Mouse (Mus musculus): ENCODE measurements around the gene Prkch.

DNA sequence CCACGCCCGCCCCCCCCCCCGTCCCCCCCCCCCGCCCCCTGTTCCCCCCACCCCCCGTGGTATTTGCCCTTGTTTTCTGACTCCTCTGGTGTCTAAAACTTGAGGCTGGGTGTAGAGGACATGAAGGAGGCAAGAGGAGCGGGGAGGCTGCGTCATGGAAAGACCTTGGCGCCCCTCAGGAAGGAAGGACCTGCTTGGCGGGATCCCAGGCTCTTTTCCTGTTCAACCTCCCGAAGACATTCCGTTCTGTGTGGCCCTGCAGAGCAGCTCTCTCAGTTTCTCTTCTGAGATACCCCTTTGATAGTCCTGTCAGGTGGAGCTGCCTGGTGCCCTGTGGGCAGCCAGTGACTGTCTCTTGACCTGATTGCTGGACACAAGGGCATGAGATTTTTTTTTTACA, 7.0 kb downstream of the Prkch start:
- TF ChIP-seq CTCF (IDR thresholded peaks at IDR 0.05; ENCODE audit: insufficient read depth, low read depth, low read length) (no peak), POLR2A (IDR thresholded peaks at IDR 0.05; ENCODE audit: insufficient read depth, low read depth, low read length) (no peak)
